Mouse (Mus musculus): Measurements from ENCODE around the gene Pygm.

GRCm38 (mm10) chr19:6428501-6429200 is 44.5 kb downstream of the Pygm start:
- TF ChIP-seq CTCF (IDR thresholded peaks at IDR 0.05; ENCODE audit: control insufficient read depth, insufficient read depth, insufficient read length) (no peak), MYOG (IDR thresholded peaks at IDR 0.05; ENCODE audit: control insufficient read depth, extremely low read depth, insufficient read length) (no peak), USF1 (IDR thresholded peaks at IDR 0.05; ENCODE audit: low read depth) (no peak), CEBPB (IDR thresholded peaks at IDR 0.05; ENCODE audit: low read depth) (no peak), MAX (IDR thresholded peaks at IDR 0.05) (no peak), MYOD1 (IDR thresholded peaks at IDR 0.05; ENCODE audit: control insufficient read depth, insufficient read length, low read depth) (no peak), FOSL1 (IDR thresholded peaks at IDR 0.05; ENCODE audit: insufficient read depth, low read length, poor library complexity, severe bottlenecking) (no peak)

Measured in C2C12 (cell line).